Mouse (Mus musculus) neural tube, embryonic 14.5 days (tissue): ENCODE data around the gene 6030445D17Rik. TPM values are rescaled to one million over a fixed set of nuclear protein-coding genes. Genes with fewer than 3 reads are reported as not detected.

Source experiments
- ATAC-seq: fragments of 200-750 bp; cut with Nextera tagmentation; 2 replicates; pipeline ENCODE4 v1.8.0; 2017; ENCODE audit warnings: low read depth, mild to moderate bottlenecking, moderate TSS enrichment, moderate library complexity
- H3K27ac ChIP-seq: fragments of 300-500 bp; sonication (generic); 2 replicates; pipeline ENCODE4 v1.5.1; 2014; ENCODE audit warnings: low read depth, mild to moderate bottlenecking, control low read depth, low read length, moderate library complexity, mixed read lengths
- H3K27me3 ChIP-seq: fragments of 300-500 bp; sonication (generic); 2 replicates; pipeline ENCODE4 v1.6.1; 2014; ENCODE audit warnings: low read length; ENCODE audit not compliant: control insufficient read depth, insufficient read depth
- H3K36me3 ChIP-seq: fragments of 300-500 bp; sonication (generic); 2 replicates; pipeline ENCODE4 v1.6.1; 2014; ENCODE audit warnings: low read length, mixed read lengths; ENCODE audit not compliant: control insufficient read depth, insufficient read depth
- H3K4me1 ChIP-seq: fragments of 300-500 bp; sonication (generic); 2 replicates; pipeline ENCODE4 v1.6.1; 2014; ENCODE audit warnings: low read length; ENCODE audit not compliant: control insufficient read depth, insufficient read depth
- H3K4me2 ChIP-seq: fragments of 300-500 bp; sonication (generic); 2 replicates; pipeline ENCODE4 v1.6.1; 2014; ENCODE audit warnings: mild to moderate bottlenecking, low read depth, low read length, control low read depth
- H3K4me3 ChIP-seq: fragments of 300-500 bp; sonication (generic); 2 replicates; pipeline ENCODE4 v1.5.1; 2014; ENCODE audit warnings: low read depth, low read length, control low read depth, mixed read lengths
- H3K9ac ChIP-seq: fragments of 300-500 bp; sonication (generic); replicated peaks from 2 replicates; pipeline ENCODE4 v1.6.1; 2014; ENCODE audit warnings: low read depth, mild to moderate bottlenecking, control low read depth, low read length, mixed read lengths
- H3K9me3 ChIP-seq: fragments of 300-500 bp; sonication (generic); 2 replicates; pipeline ENCODE4 v1.6.1; 2016; ENCODE audit warnings: low read length; ENCODE audit not compliant: control insufficient read depth
- WGBS: fragments of 180-500 bp; shearing (Covaris S2); extraction: QIAGEN DNeasy Blood & Tissue Kit; methylation state at CpG from one replicate; pipeline ENCODE4 v1.1.7; 2014; 5-methylcytosine and 5-hydroxymethylcytosine counted together
- polyA plus RNA-seq: library from polyadenylated mRNA; unstranded; fragments of >200 nt; fragmentation: Nextera tagmentation; extraction: Ambion mirVana; gene quantifications from 2 replicates; pipeline ENCODE4 v1.2.1, GENCODE M21; 2014

6030445D17Rik gene
- polyA plus RNA-seq, 1 experiment from 2014 or later: 0.50 TPM

DNA sequence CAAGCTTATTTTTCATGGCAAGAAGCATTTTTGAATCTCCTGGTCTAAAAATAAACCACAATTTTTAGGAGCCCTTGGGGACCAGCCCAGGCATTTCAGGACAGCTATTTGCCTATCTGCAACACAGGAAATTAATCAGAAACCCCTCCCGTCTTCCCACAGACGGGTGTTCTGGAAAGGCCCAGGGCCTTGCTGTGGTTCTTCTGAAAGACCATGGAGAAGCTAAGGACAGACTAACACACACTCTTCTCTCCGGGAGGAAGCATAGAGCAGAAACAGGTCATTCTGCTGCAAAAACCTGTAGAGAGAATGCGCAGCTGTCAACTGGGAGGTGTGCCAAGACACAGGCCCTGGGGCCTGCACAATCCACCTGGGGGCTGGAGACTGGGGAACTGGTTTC is 4.2 kb downstream of the 6030445D17Rik start:
- no peaks in the 10 kb centered on the region for H3K36me3 ChIP-seq
- no peak overlapping the region for H3K4me3 ChIP-seq
- peaks cover 4% of the 10 kb centered on the region for H3K27me3 ChIP-seq
- H3K9ac ChIP-seq: no peak overlapping the region
- peaks cover 4% of the 10 kb centered on the region; the same call in 1 of the 2 replicates for H3K4me1 ChIP-seq
- no peaks in the 10 kb centered on the region for H3K9me3 ChIP-seq
- H3K27ac ChIP-seq: no peak overlapping the region
- ATAC-seq: no peak
- no peak overlapping the region for H3K4me2 ChIP-seq
- 47% methylated on average over 4 of the region's 4 CpGs for WGBS

DNA sequence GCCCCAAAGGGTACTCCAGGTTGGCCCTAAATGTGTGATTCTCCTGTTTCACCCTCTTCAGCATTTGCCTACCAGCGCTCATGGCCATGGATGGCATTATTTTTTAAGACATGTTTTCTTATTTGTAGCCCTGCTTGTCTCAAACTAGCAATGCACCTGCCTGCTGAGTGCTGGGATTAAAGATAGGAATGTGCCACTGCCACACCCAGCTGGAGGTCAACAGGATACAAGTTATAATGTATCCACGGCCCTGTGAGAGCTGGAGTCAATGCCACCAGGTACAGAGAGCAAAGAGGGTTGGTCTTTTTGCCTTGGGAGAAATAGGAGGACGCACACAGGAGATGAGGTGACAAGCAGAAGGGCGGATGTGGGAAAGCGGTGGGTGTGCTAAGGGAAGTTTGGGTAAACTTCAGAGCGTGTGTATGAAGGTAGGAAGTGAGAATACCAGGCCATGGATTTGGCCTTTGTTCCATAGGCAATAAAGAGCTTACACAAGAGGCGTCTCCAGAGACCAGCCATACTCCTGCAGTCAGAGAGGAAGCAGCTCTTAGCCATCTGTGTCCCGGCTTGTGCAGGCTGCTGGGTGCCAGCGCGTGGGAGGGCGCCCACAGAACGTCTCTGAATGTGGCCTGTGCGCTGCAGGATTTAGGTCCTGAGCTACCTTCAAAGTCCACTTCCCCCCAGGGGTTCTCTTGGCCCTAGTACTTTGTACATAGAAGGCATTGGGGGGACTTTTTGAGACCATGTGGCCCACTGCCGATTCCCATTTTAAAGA is 6.7 kb downstream of the 6030445D17Rik start:
- H3K27me3 ChIP-seq: peaks cover 1% of the 10 kb centered on the region; the same call in 1 of the 2 replicates
- no peak overlapping the region; the same call in 1 of the 2 replicates for H3K4me3 ChIP-seq
- no peak overlapping the region for H3K27ac ChIP-seq
- no peaks in the 10 kb centered on the region for H3K36me3 ChIP-seq
- ATAC-seq: peak; percentile 35; the same call in 1 of the 2 replicates
- 63% methylated on average over 14 of the region's 14 CpGs for WGBS
- 0 out of 2 replicates have a peak overlapping the region, but pooled peaks have one; percentile 60 for H3K4me2 ChIP-seq
- H3K4me1 ChIP-seq: peaks cover 12% of the 10 kb centered on the region; the same call in 1 of the 2 replicates
- no peak overlapping the region for H3K9ac ChIP-seq
- no peaks in the 10 kb centered on the region for H3K9me3 ChIP-seq

GRCm38 (mm10) chr4:136469371-136469903 is 7.4 kb downstream of the 6030445D17Rik start, which contains the start of gene Luzp1:
Gene Luzp1, plus strand, starts transcription at chr4:136469761.
- Histone ChIP-seq H3K4me2 (peak within 1 kb of the TSS; percentile 60), H3K27me3 (no peaks in the 10 kb centered on the region), H3K27ac (peak within 1 kb of the TSS; percentile 92), H3K9ac (peak within 1 kb of the TSS; percentile 87), H3K4me3 (peak within 1 kb of the TSS; percentile 88), H3K36me3 (no peaks in the 10 kb centered on the region), H3K9me3 (no peaks in the 10 kb centered on the region), H3K4me1 (peaks cover 12% of the 10 kb centered on the region; the same call in 1 of the 2 replicates)
- WGBS: 2% methylated on average over 34 of the region's 36 CpGs
- ATAC-seq: peak; percentile 92

GRCm38 (mm10) chr4:136469941-136470346 is 7.9 kb downstream of the 6030445D17Rik start:
- WGBS: under 1% methylated on average over 37 of the region's 55 CpGs
- ATAC-seq: peak; percentile 84
- H3K4me3 ChIP-seq: peak overlapping the region; percentile 88
- peaks cover 12% of the 10 kb centered on the region; the same call in 1 of the 2 replicates for H3K4me1 ChIP-seq
- peak overlapping the region; percentile 60 for H3K4me2 ChIP-seq
- no peaks in the 10 kb centered on the region for H3K27me3 ChIP-seq
- peak overlapping the region; percentile 92 for H3K27ac ChIP-seq
- H3K9me3 ChIP-seq: no peaks in the 10 kb centered on the region
- H3K36me3 ChIP-seq: no peaks in the 10 kb centered on the region
- peak overlapping the region; percentile 87 for H3K9ac ChIP-seq

- no peaks in the 10 kb centered on the region for H3K9me3 ChIP-seq
- peak overlapping the region; percentile 92 for H3K27ac ChIP-seq
- peak overlapping the region; percentile 60 for H3K4me2 ChIP-seq
- no peaks in the 10 kb centered on the region for H3K27me3 ChIP-seq
- H3K36me3 ChIP-seq: no peaks in the 10 kb centered on the region
- H3K4me1 ChIP-seq: peaks cover 12% of the 10 kb centered on the region; the same call in 1 of the 2 replicates
- peak; percentile 26 for ATAC-seq
- under 1% methylated on average over 58 of the region's 58 CpGs for WGBS
- peak overlapping the region; percentile 87 for H3K9ac ChIP-seq
- peak overlapping the region; percentile 88 for H3K4me3 ChIP-seq
Measured at GRCm38 (mm10) chr4:136470347-136471071, 8.5 kb downstream of the 6030445D17Rik start.

- 100% methylated on average over 1 of the region's 1 CpGs for WGBS
- no peak overlapping the region for H3K4me2 ChIP-seq
- no peak overlapping the region for H3K4me3 ChIP-seq
- ATAC-seq: no peak
- no peaks in the 10 kb centered on the region for H3K36me3 ChIP-seq
- H3K27ac ChIP-seq: no peak overlapping the region
- H3K27me3 ChIP-seq: no peaks in the 10 kb centered on the region
- peaks cover 3% of the 10 kb centered on the region; the same call in 1 of the 2 replicates for H3K4me1 ChIP-seq
- H3K9ac ChIP-seq: no peak overlapping the region
- H3K9me3 ChIP-seq: no peaks in the 10 kb centered on the region
Measured at GRCm38 (mm10) chr4:136476692-136477091, 14.6 kb downstream of the 6030445D17Rik start.

DNA sequence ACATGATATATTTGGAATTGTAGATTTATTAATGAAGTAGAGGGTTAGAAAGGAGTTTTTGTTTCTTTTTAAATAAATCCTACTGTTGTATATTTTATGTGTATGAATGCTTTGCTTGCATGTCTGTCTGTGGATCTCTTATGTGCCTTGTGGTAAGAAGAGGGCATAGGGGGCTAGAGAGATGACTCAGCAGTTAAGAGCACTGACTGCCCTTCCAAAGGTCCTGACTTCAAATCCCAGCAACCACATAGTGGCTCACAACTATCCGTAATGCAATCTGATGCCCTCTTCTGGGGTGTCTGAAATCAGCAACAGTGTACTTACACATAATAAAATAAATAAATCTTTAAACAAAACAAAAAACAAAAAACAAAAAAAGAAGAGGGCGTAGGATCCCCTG is 24.5 kb downstream of the 6030445D17Rik start:
- Histone ChIP-seq H3K27ac (no peak overlapping the region), H3K9me3 (no peaks in the 10 kb centered on the region), H3K27me3 (no peaks in the 10 kb centered on the region), H3K9ac (no peak overlapping the region), H3K4me1 (no peaks in the 10 kb centered on the region), H3K36me3 (no peaks in the 10 kb centered on the region), H3K4me3 (no peak overlapping the region), H3K4me2 (no peak overlapping the region)
- WGBS: 90% methylated on average over 2 of the region's 2 CpGs
- no peak for ATAC-seq

- H3K4me2 ChIP-seq: no peak overlapping the region
- H3K36me3 ChIP-seq: no peaks in the 10 kb centered on the region
- H3K9me3 ChIP-seq: no peaks in the 10 kb centered on the region
- no peak overlapping the region for H3K27ac ChIP-seq
- no peaks in the 10 kb centered on the region for H3K4me1 ChIP-seq
- no peak overlapping the region for H3K9ac ChIP-seq
- no peaks in the 10 kb centered on the region for H3K27me3 ChIP-seq
- no peak for ATAC-seq
- no peak overlapping the region for H3K4me3 ChIP-seq
Measured at GRCm38 (mm10) chr4:136495993-136496392, 33.9 kb downstream of the 6030445D17Rik start.
